Comparison of ENCODE assay signal across 19 mouse cellular contexts in the genomic region with DNA sequence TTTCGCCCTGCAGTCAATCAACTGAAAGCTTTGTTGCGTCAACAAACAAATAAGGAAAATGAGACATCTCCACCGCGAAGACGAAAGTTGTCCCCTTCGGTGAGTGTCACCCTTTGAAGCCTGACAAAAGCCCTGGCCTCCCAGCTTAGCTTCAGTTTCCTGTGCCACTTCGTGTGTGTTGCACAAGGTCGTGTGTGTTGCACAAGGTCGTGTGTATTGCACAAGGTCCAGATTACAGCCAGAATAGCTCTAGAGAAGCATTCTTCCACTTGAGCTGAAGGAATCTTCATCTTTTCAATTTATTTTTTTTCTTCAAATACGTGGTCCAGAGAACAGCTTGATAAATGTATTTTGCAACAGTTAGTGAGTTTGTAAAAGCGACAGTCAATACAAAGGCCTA. TPM values are rescaled to one million over a fixed set of nuclear protein-coding genes. Genes with fewer than 3 reads are reported as not detected.
DNase-seq lines count a peak whose midpoint lies in the region; ATAC-seq and TF ChIP-seq lines count a peak whose summit lies in the region.
"Had no signal": no experiment of that assay in that cellular context is flagged by ENCODE, and none has a peak within 500 bp of the region (broad histone marks: within the 10 kb centered on the region; RNA-seq: fewer than 3 reads in every experiment).

No protein-coding gene starts in this region.

- H3K4me3 ChIP-seq in liver, adult 2 months (ENCODE audit: insufficient read depth, low read depth, low read length): no peak overlapping the region
- no peak overlapping the region for H3K4me3 ChIP-seq in liver, embryonic 12.5 days
- H3K4me3 ChIP-seq: embryonic facial prominence, embryonic 13.5 days; heart, embryonic 15.5 days; limb, embryonic 15.5 days; myocyte had no signal

- no peak for TF ChIP-seq CTCF in liver, adult 2 months (IDR thresholded peaks at IDR 0.05; ENCODE audit: low read depth, low read length)

- H3K36me3 ChIP-seq in liver, adult 2 months (ENCODE audit: control insufficient read depth, insufficient read depth, low read length): peaks cover 2% of the 10 kb centered on the region; the same call in 1 of the 2 replicates
- no peaks in the 10 kb centered on the region for H3K36me3 ChIP-seq in liver, embryonic 12.5 days
- H3K36me3 ChIP-seq: heart, embryonic 15.5 days; limb, embryonic 15.5 days had no signal

- H3K27ac ChIP-seq in liver, adult 2 months (replicated peaks; ENCODE audit: insufficient read depth, low read depth, low read length): peak overlapping the region; percentile 88
- H3K27ac ChIP-seq in liver, embryonic 12.5 days: no peak overlapping the region
- H3K27ac ChIP-seq: embryonic facial prominence, embryonic 13.5 days; heart, embryonic 15.5 days; hindbrain, embryonic 14.5 days; limb, embryonic 15.5 days had no signal

- WGBS in liver, adult 2 months: 16% methylated on average over 11 of the region's 11 CpGs
- 47% methylated on average over 11 of the region's 11 CpGs for WGBS in liver, embryonic 12.5 days (ENCODE audit: insufficient replicate concordance)

- peaks cover 5% of the 10 kb centered on the region; the same call in 1 of the 2 replicates for H3K79me2 ChIP-seq in liver, adult 2 months (ENCODE audit: control insufficient read depth, insufficient read depth, low read length)

- no peak overlapping the region for H3K4me2 ChIP-seq in liver, embryonic 12.5 days
- H3K4me2 ChIP-seq: embryonic facial prominence, embryonic 13.5 days; heart, embryonic 15.5 days; hindbrain, embryonic 14.5 days; limb, embryonic 15.5 days; midbrain, embryonic 11.5 days had no signal

- peak; percentile 84 for DNase-seq in liver, adult 2 months (ENCODE audit: extremely low read depth, low read depth, low spot score)
- peak; percentile 46 for DNase-seq in fat pad, adult 2 months (ENCODE audit: extremely low read depth, low read depth, low spot score)
- DNase-seq in lung, postnatal 14 days: peak; percentile 52
- no peak for DNase-seq in layer of hippocampus, adult 11-12 months (ENCODE audit: low spot score)
- DNase-seq: cerebellum, adult 18-20 months; gastrocnemius, postnatal 36 days; kidney, adult 18-20 months; kidney, postnatal 14 days; right cerebral cortex, adult 18-20 months; thymus, postnatal 14 days had no signal

- H3K9me3 ChIP-seq in liver, embryonic 12.5 days (replicated peaks): no peaks in the 10 kb centered on the region
- H3K9me3 ChIP-seq: embryonic facial prominence, embryonic 13.5 days; heart, embryonic 15.5 days; limb, embryonic 15.5 days had no signal

- H3K9ac ChIP-seq in liver, adult 2 months (ENCODE audit: low read depth, low read length): no peak overlapping the region
- H3K9ac ChIP-seq in liver, embryonic 12.5 days: no peak overlapping the region
- H3K9ac ChIP-seq: embryonic facial prominence, embryonic 13.5 days; heart, embryonic 15.5 days; hindbrain, embryonic 14.5 days; limb, embryonic 15.5 days had no signal

- H3K4me1 ChIP-seq in liver, adult 2 months (ENCODE audit: control insufficient read depth, insufficient read depth, low read length): peaks cover 9% of the 10 kb centered on the region; the same call in 1 of the 2 replicates
- H3K4me1 ChIP-seq in liver, embryonic 12.5 days: peaks cover 55% of the 10 kb centered on the region
- H3K4me1 ChIP-seq: embryonic facial prominence, embryonic 13.5 days had no signal

- no peaks in the 10 kb centered on the region for H3K27me3 ChIP-seq in liver, adult 2 months (ENCODE audit: control insufficient read depth, insufficient read depth, low read length)
- H3K27me3 ChIP-seq in liver, embryonic 12.5 days (replicated peaks): peaks cover 5% of the 10 kb centered on the region
- H3K27me3 ChIP-seq: embryonic facial prominence, embryonic 13.5 days; heart, embryonic 15.5 days; limb, embryonic 15.5 days had no signal

- ATAC-seq in liver, embryonic 12.5 days: no peak
- no peak for ATAC-seq in activated CD4-positive, CD25-positive, alpha-beta regulatory T cell, adult 4 months
- no peak for ATAC-seq in erythroblast, adult 5-6 weeks (replicated peaks; ENCODE audit: low FRiP score, poor library complexity, severe bottlenecking)

- TF ChIP-seq POLR2A in liver, adult 2 months (IDR thresholded peaks at IDR 0.05; ENCODE audit: extremely low read depth, insufficient read depth, low read length): no peak

RNA-seq across cellular contexts. Expression of gene Sdccag8, which starts 11.7 kb away (rescaled TPM):
- total RNA-seq in liver, adult 2 months (2014; rRNA removed): 8.6 and 9.5 TPM in 2 replicates
- polyA plus RNA-seq in liver, adult 2 months (2012; rRNA removed): 1.8 and 2.3 TPM in 2 replicates
- 6.4 and 6.7 TPM in 2 replicates for polyA plus RNA-seq in liver, embryonic 12.5 days (2016; fragmentation: Nextera tagmentation; extraction: Ambion mirVana)
- polyA plus RNA-seq in activated CD4-positive, CD25-positive, alpha-beta regulatory T cell, adult 4 months (2017; shearing (Covaris generic)): 10 to 100 TPM; 22.7 to 23.9 TPM
- total RNA-seq in erythroblast, adult 5-6 weeks (2015; ENCODE audit: low replicate concordance): 3.1 and 5.0 TPM in 2 replicates
- total RNA-seq in erythroblast, adult 5-6 weeks (2017; ENCODE audit: low replicate concordance): 6.8 and 9.8 TPM in 2 replicates

RNA-seq across cellular contexts. Expression of gene Cep170, which starts 12.3 kb away (rescaled TPM):
- total RNA-seq in liver, adult 2 months (2014; rRNA removed): 6.1 and 6.4 TPM in 2 replicates
- polyA plus RNA-seq in liver, adult 2 months (2012; rRNA removed): 0.97 and 1.6 TPM in 2 replicates
- polyA plus RNA-seq in liver, embryonic 12.5 days (2016; fragmentation: Nextera tagmentation; extraction: Ambion mirVana): 9.4 and 11.5 TPM in 2 replicates
- 10 to 100 TPM; 12.5 to 16.1 TPM for polyA plus RNA-seq in activated CD4-positive, CD25-positive, alpha-beta regulatory T cell, adult 4 months (2017; shearing (Covaris generic))
- 11.5 and 22.4 TPM in 2 replicates for total RNA-seq in erythroblast, adult 5-6 weeks (2015; ENCODE audit: low replicate concordance)
- 12.8 and 23.3 TPM in 2 replicates for total RNA-seq in erythroblast, adult 5-6 weeks (2017; ENCODE audit: low replicate concordance)
